Mouse (Mus musculus) ES-Bruce4 (cell line): Measurements from ENCODE around the gene Slc39a2.

Experiments used
- CTCF ChIP-seq: IDR thresholded peaks from one replicate; pipeline ENCODE4 v1.8.1; 2011; ENCODE audit warnings: low read depth, low read length
- POLR2A ChIP-seq: IDR thresholded peaks from one replicate; pipeline ENCODE4 v1.8.1; 2011; ENCODE audit warnings: low read length; ENCODE audit not compliant: insufficient read depth

DNA sequence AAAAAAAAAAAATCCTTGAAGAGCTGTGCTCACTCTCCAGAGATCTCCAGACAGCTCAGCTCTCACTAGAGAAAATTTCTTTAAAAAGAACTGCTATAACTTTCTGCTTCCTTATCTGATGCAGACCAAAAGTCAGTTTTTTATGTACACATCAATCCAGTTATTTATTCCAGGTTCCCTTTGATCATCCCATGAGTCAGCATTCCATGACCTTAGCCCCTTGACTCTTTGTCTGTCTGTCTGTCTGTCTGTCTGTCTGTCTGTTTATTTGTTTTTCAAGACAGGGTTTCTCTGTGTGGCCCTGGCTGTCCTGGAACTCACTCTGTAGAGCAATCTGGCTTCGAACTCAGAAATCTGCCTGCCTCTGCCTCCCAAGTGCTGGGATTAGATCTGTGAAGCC is 6.7 kb downstream of the Slc39a2 start:
- TF ChIP-seq CTCF = no peak
- TF ChIP-seq POLR2A = no peak
